Mouse (Mus musculus) megakaryocyte, adult 5-6 weeks (primary cell): Measurements from ENCODE around the gene Trim44. TPM values are rescaled to one million over a fixed set of nuclear protein-coding genes. Genes with fewer than 3 reads are reported as not detected.

Experiments
- ATAC-seq: 2 replicates; pipeline ENCODE4 v1.8.0; 2016; ENCODE audit warnings: mild to moderate bottlenecking, inconsistent platforms; ENCODE audit not compliant: poor library complexity, severe bottlenecking
- total RNA-seq, 2 experiments: library from RNA; stranded (forward) in 1 of 2; stranded (reverse) in 1 of 2; fragments of 153-499, 151-499 nt in 1 of 2; fragments of 221-1000, 200-1000 nt in 1 of 2; gene quantifications; 2 replicates each; pipeline versions ENCODE4 v1.2.3 to v1.2.4; 2015 to 2017

Trim44 gene
- total RNA-seq, 2 experiments from 2014 or later, result 18.4 to 21.2 TPM

GRCm38 (mm10) chr2:102365983-102366545 lies 41.6 kb downstream of the Trim44 start:
- no peak for ATAC-seq

- ATAC-seq, result no peak
These were observed 42.9 kb downstream of the Trim44 start for GRCm38 (mm10) chr2:102364565-102365200.

GRCm38 (mm10) chr2:102362896-102363530 lies 44.6 kb downstream of the Trim44 start:
- no peak for ATAC-seq

- no peak for ATAC-seq
These were observed 45.4 kb downstream of the Trim44 start for GRCm38 (mm10) chr2:102362266-102362665.

GRCm38 (mm10) chr2:102356879-102357695 lies 50.5 kb downstream of the Trim44 start:
- no peak for ATAC-seq

GRCm38 (mm10) chr2:102354076-102354475 lies 53.6 kb downstream of the Trim44 start:
- no peak for ATAC-seq

GRCm38 (mm10) chr2:102341429-102341828 lies 66.2 kb downstream of the Trim44 start:
- ATAC-seq, result no peak

GRCm38 (mm10) chr2:102336816-102337215 lies 70.8 kb downstream of the Trim44 start:
- ATAC-seq, result no peak

GRCm38 (mm10) chr2:102331932-102332331 lies 75.7 kb downstream of the Trim44 start:
- no peak for ATAC-seq

- no peak for ATAC-seq
These were observed 76.5 kb downstream of the Trim44 start for GRCm38 (mm10) chr2:102331092-102331491.

GRCm38 (mm10) chr2:102325921-102326320 lies 81.7 kb downstream of the Trim44 start:
- no peak for ATAC-seq

GRCm38 (mm10) chr2:102324336-102324735 lies 83.3 kb downstream of the Trim44 start:
- ATAC-seq, result no peak

GRCm38 (mm10) chr2:102316540-102316939 lies 91.1 kb downstream of the Trim44 start:
- ATAC-seq, result no peak

- ATAC-seq, result no peak
These were observed 92.5 kb downstream of the Trim44 start for GRCm38 (mm10) chr2:102315153-102315552.

GRCm38 (mm10) chr2:102314610-102315009 lies 93.0 kb downstream of the Trim44 start:
- no peak for ATAC-seq

GRCm38 (mm10) chr2:102314068-102314467 lies 93.6 kb downstream of the Trim44 start:
- no peak for ATAC-seq

GRCm38 (mm10) chr2:102312903-102313302 lies 94.7 kb downstream of the Trim44 start:
- no peak for ATAC-seq

GRCm38 (mm10) chr2:102303274-102303673 lies 104.4 kb downstream of the Trim44 start:
- ATAC-seq, result no peak

GRCm38 (mm10) chr2:102302532-102302931 lies 105.1 kb downstream of the Trim44 start:
- no peak for ATAC-seq

GRCm38 (mm10) chr2:102294827-102295270 lies 112.8 kb downstream of the Trim44 start:
- ATAC-seq, result 0 out of 2 replicates have a peak, but pooled peaks have one; percentile 23

GRCm38 (mm10) chr2:102293181-102293580 lies 114.4 kb downstream of the Trim44 start:
- ATAC-seq, result no peak
